Mouse (Mus musculus) frontal cortex, postnatal 25 days (tissue): ENCODE measurements around the gene Xrcc1.
"Not testable (repeated sequence)": the region's sequence is repeated elsewhere in the genome, so short reads cannot be mapped to it uniquely, and the experiment has no call there.

Source experiments
- DNase-seq, 2 experiments: peaks; one replicate each; pipeline ENCODE4 v3.0.0; 2022; ENCODE audit warnings: low spot score in 2 of 2

Xrcc1 gene

GRCm38 (mm10) chr7:24546068-24546614 is at the start of gene Xrcc1, which contains the start of gene Pinlyp:
Gene Xrcc1, plus strand, starts transcription at chr7:24546289.
Gene Pinlyp, minus strand, starts transcription at chr7:24546118.
- no peak for DNase-seq

GRCm38 (mm10) chr7:24499856-24500577 is 46.1 kb upstream of the Xrcc1 start:
- no peak for DNase-seq

- DNase-seq, result no peak
These were observed 45.2 kb upstream of the Xrcc1 start for GRCm38 (mm10) chr7:24500929-24501328.

- no peak for DNase-seq
These were observed 44.6 kb upstream of the Xrcc1 start for GRCm38 (mm10) chr7:24501492-24501891.

GRCm38 (mm10) chr7:24504004-24504403 is 42.1 kb upstream of the Xrcc1 start:
- no peak for DNase-seq

- DNase-seq, result no peak
These were observed 41.2 kb upstream of the Xrcc1 start for GRCm38 (mm10) chr7:24504868-24505267.

- no peak for DNase-seq
These were observed 40.5 kb upstream of the Xrcc1 start for GRCm38 (mm10) chr7:24505447-24506064.

GRCm38 (mm10) chr7:24506065-24506459 is 40.0 kb upstream of the Xrcc1 start:
- no peak for DNase-seq

GRCm38 (mm10) chr7:24506476-24506837 is 39.6 kb upstream of the Xrcc1 start:
- DNase-seq, result no peak

GRCm38 (mm10) chr7:24506838-24507725 is 39.0 kb upstream of the Xrcc1 start, which contains the start of gene Zfp428:
Gene Zfp428, plus strand, starts transcription at chr7:24507006.
- DNase-seq, result peak; percentile 71 to 74

GRCm38 (mm10) chr7:24507726-24508114 is 38.4 kb upstream of the Xrcc1 start:
- DNase-seq, result peak in 1 of 2 experiments; percentile 31

GRCm38 (mm10) chr7:24512355-24512754 is 33.7 kb upstream of the Xrcc1 start, which contains the start of gene AC161166.1:
Gene AC161166.1, minus strand, starts transcription at chr7:24512455.
- DNase-seq, result no peak

- not testable (repeated sequence) for DNase-seq
These were observed 29.8 kb upstream of the Xrcc1 start for GRCm38 (mm10) chr7:24516319-24516718.

GRCm38 (mm10) chr7:24517077-24517476 is 29.0 kb upstream of the Xrcc1 start:
- no peak for DNase-seq

- DNase-seq, result no peak
These were observed 28.4 kb upstream of the Xrcc1 start for GRCm38 (mm10) chr7:24517654-24518053.

- DNase-seq, result no peak
These were observed 27.0 kb upstream of the Xrcc1 start for GRCm38 (mm10) chr7:24519130-24519529.

GRCm38 (mm10) chr7:24520054-24520453 is 26.0 kb upstream of the Xrcc1 start:
- DNase-seq, result not testable (repeated sequence)

- no peak for DNase-seq
These were observed 23.3 kb upstream of the Xrcc1 start for GRCm38 (mm10) chr7:24522805-24523204.

- no peak for DNase-seq
These were observed 22.4 kb upstream of the Xrcc1 start for GRCm38 (mm10) chr7:24523723-24524122.

GRCm38 (mm10) chr7:24524978-24525377 is 21.1 kb upstream of the Xrcc1 start:
- no peak for DNase-seq

- no peak for DNase-seq
These were observed 20.2 kb upstream of the Xrcc1 start for GRCm38 (mm10) chr7:24525686-24526420.
